Mouse (Mus musculus): ENCODE measurements around the gene Col6a4.

The Col6a4 gene

GRCm38 (mm10) chr9:105959116-105959515 is 137.5 kb downstream of the Col6a4 start:
- DNase-seq (ENCODE audit: low spot score): no peak

GRCm38 (mm10) chr9:105949755-105950154 is 146.8 kb downstream of the Col6a4 start:
- no peak for DNase-seq (ENCODE audit: low spot score)

GRCm38 (mm10) chr9:105947577-105947976 is 149.0 kb downstream of the Col6a4 start:
- DNase-seq (ENCODE audit: low spot score): no peak
